Mouse (Mus musculus) embryonic fibroblast, embryonic 13.5 days (primary cell): ENCODE data around the gene Angptl8.

Experiments
- CTCF ChIP-seq: IDR thresholded peaks from 2 replicates; pipeline ENCODE4 v1.5.1; 2011; ENCODE audit warnings: mild to moderate bottlenecking, control low read depth, low read length, moderate library complexity, borderline replicate concordance; ENCODE audit not compliant: insufficient read depth
- POLR2A ChIP-seq: IDR thresholded peaks from 2 replicates; pipeline ENCODE4 v1.6.1; 2011; ENCODE audit warnings: low read depth, mild to moderate bottlenecking, control low read depth, low read length, moderate library complexity

DNA sequence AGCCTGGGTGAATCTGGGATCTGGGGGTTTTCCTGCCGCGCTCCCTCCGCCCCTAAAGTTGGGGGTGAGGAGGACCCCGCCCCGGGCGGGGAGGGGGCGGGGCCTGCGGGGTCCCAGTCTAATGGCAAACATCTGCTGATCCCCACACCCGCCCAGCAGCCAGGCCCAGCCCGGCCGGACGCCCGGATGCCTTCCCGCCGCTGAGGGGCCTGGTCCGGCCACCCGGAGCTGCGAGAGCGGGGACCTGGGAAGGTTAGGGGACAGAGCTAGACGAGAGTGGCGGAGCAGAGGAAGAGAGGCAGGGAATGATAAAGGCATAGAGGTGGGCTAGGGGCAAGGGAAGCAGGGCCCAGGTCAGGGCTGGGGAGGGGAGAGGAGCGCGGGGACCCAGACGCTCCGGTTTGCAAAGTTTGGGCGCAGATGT, 37.4 kb upstream of the Angptl8 start:
- TF ChIP-seq CTCF (no peak), POLR2A (peak; percentile 68; the same call in 1 of the 2 replicates)
